Mouse (Mus musculus) layer of hippocampus, adult 2 months (tissue): ENCODE measurements around the gene Klc3. TPM values are rescaled to one million over a fixed set of nuclear protein-coding genes. Genes with fewer than 3 reads are reported as not detected.

Experiments
- DNase-seq, 2 experiments: peaks; one replicate each; pipeline ENCODE4 v3.0.0; 2022; ENCODE audit warnings: low spot score in 2 of 2
- H3K27ac ChIP-seq: fragments of 200-600 bp; 2 replicates; pipeline ENCODE4 v1.8.1; 2022
- H3K4me3 ChIP-seq: fragments of 200-600 bp; 2 replicates; pipeline ENCODE4 v1.8.1; 2022; ENCODE audit warnings: mild to moderate bottlenecking
- CTCF ChIP-seq: fragments of 200-600 bp; conservative IDR thresholded peaks from 2 replicates; pipeline ENCODE4 v1.8.1; 2022; ENCODE audit warnings: antibody characterized with exemption, mild to moderate bottlenecking, moderate library complexity
- total RNA-seq, 2 experiments: library from RNA; stranded (reverse); gene quantifications; 2 replicates each; pipeline ENCODE4 v1.2.3; 2021

Gene Klc3
- total RNA-seq, 2 experiments from 2014 or later: 3.2 to 3.5 TPM

DNA sequence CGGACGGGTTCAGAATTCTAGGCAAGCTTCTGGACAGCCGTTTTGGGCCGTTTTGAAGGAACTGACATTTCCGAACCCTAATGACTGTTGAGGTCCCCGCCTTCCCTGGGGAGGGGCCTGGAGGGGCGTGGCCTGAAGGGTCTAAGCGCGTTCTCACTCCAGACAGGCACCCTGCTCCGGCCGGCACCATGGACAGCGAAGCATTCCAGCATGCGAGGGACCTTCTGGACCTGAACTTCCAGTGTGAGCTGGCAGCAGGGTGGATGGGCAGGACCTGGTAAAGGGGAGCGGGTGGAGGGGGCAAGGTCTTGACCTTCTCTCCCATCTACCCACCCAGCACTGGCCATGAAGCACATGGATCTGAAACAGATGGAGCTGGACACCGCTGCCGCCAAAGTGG, 35.5 kb downstream of the Klc3 start:
- no peak for DNase-seq
- Histone ChIP-seq H3K27ac (no peak overlapping the region), H3K4me3 (no peak overlapping the region)
- TF ChIP-seq CTCF: no peak

DNA sequence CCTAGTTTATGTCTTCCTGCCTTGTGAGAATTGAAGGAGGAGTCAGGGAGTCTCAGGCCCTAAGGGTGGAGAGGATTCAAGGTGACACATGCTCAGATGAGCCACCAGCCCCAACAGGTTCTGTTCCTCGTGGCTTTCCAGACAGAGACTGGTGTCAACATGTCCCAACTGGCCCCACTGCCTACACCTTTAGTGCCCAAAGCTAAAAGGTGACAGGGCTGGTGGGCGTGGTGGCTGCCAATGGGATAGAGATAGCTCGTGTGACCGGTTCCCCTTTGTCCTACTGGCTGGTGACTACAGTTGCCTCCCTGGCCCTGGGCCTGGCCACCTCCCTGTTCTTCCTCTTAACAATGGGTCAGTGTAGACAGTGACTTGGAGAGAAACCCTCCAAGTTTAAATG, 38.5 kb downstream of the Klc3 start:
- TF ChIP-seq CTCF: no peak
- no peak overlapping the region for H3K4me3 ChIP-seq
- DNase-seq: no peak
- no peak overlapping the region for H3K27ac ChIP-seq

DNA sequence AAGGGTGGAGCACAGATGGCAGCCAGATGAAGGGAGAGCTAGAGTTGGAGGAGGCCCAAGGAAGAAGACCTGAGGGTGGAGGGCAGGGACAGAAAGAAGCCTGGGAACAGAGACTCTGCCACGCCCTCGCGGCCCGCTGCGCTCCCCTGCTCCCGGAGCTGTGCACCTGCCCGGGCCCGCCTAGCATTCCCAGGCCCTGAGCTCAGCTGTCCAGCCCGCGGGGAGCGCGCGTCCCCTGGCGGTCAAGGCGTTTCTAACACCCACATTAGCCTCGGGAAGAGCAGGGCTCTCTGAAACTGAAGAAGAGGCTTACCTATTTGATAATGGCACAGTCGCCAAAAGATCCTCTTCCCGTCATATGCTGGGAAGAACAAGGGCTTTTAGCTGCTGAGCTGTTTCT, 40.0 kb downstream of the Klc3 start:
- no peak overlapping the region for H3K27ac ChIP-seq
- peak; percentile 90 for TF ChIP-seq CTCF
- DNase-seq: peak in 1 of 2 experiments; percentile 48
- H3K4me3 ChIP-seq: no peak overlapping the region

DNA sequence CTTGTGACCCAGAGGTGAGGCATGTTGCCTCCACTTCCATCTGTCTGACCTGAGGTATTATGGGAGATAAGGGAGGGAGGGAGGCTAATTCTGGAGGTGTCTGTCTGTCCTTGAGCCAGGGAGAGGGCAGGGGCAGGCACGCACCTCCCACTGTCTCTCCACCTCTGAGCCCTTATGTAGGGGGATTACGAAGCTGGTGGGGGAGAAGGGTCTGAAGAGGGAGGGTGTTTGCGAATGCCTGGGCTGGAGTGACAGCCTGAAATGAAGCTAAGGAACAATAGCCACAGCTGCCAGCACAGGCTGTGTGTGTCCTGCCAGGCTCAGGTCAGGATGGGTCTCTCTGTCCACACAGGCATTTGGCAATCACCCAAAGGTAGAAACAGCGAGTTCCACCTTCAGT, 41.6 kb downstream of the Klc3 start:
- Histone ChIP-seq H3K27ac (no peak overlapping the region), H3K4me3 (no peak overlapping the region)
- DNase-seq: no peak
- no peak for TF ChIP-seq CTCF

DNA sequence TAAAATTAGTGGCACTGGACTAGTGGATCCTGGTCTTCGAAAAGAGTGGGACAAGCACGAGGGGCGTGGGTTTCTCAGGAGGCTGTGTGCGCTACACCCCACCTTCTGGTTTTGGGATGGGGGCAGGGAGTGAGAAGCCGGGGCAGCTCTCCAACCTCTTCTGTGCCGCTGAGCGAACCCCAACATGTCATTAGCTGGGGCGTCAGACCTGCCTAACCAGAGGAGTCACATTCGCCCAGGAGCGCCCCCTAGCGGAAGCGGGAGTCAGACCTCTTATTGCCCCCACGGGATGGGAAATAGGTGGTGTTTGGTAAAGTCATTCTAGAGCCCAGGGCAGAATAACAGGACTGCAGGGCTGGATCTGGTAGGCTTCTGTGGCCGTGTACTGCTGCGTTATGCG, 42.2 kb downstream of the Klc3 start:
- Histone ChIP-seq H3K27ac (peak overlapping the region; percentile 90; the same call in 1 of the 2 replicates), H3K4me3 (peak overlapping the region; percentile 59)
- TF ChIP-seq CTCF: peak; percentile 89
- peak; percentile 59 to 81 for DNase-seq

DNA sequence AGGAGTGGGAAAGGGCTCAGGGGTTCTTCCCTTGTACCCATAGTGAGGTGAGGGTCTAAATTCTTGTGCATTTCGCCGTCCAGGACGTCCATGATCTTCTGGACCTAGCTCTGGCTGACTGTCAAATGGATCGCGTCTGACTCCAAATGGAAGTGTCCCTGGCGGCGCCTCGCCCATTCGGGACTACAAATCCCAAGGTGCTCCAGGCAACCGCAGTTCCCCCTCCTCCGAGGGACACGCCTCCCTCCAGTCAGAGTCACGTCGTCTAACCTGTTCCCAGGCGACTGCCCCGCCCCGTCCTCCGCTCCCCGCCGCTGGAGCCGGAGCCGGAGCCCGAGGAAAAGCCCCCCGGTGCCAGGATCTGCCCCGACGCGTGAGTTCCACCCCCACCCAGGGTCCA, 43.0 kb downstream of the Klc3 start:
- TF ChIP-seq CTCF: peak; percentile 33
- Histone ChIP-seq H3K4me3 (peak overlapping the region; percentile 59), H3K27ac (peak overlapping the region; percentile 90)
- DNase-seq: peak; percentile 86 to 94

DNA sequence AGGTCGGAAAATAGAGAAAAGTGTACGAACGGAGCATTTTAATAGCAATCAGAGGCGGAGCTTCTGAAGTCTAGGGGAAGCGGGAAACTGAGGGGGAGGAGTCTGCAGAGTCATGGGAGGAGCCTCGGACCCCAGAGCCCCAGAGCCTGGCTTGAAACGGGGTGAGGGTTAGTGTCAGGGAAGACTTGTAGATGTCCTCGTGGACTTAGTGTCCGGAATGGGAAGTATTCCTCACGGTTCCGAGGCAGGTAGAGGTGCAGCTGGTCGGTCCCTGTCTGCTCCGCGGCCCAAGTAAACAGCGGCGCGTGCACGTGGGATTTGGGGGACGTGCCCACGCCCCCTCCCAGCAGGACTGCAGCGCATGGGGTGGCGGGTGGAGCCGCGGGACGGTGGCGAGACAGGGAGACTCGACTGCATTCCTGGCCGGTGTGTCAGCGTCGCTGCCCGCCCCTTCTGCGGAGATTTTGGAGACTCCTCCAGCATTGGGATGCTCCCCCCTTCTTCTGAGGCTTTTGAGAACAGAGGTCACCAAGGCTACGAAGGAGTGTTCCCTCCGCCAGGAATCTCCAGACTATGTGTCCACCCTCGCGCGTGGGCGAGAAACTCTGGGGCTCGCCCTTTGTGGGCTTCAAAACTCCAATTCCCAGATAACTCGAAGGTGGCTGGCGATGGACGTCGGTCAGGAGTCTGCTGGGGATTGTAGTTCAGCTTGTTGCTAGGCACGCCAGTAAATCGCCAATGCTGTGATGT, 43.8 kb downstream of the Klc3 start:
- DNase-seq: peak; percentile 64 to 81
- Histone ChIP-seq H3K27ac (peak overlapping the region; percentile 90), H3K4me3 (peak overlapping the region; percentile 59)
- TF ChIP-seq CTCF: no peak

DNA sequence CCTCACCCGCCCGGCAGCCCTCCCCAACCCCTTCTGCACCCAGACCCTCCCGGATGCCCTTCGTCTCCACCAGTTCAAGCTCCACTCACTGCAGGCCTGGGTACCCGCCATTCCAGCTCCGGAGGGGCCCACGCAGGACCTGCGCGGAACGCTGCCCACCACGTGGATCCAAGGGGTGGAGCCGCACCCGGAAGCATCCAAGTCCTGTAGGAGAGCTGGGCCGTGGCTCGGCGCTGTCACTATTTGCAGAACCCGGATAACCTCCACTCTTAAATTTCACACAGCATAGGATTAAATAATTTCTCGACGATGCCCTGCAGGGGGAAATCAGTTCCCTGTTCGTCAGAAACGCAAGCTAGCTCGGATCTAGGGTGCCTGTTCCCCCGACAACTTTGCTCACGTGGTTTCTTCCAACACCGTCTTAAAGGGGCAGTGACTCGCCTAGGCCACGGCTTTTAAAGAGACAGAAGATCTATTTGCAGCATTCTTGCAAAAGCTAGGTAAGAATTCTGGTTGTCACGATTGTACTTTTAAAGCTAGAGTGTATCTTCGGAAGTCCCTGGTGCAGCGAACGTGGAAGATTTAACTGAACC, 44.5 kb downstream of the Klc3 start, which contains the start of the genes Cd3eap and Ppp1r13l:
Cd3eap (minus strand) TSS at position 185 of the 593 bp plus-strand sequence.
Ppp1r13l (plus strand) TSS at position 451 of the 593 bp plus-strand sequence.
- TF ChIP-seq CTCF: no peak
- DNase-seq: peak; percentile 90 to 91
- peak within 1 kb of the TSS; percentile 90 for H3K27ac ChIP-seq
- peak within 1 kb of the TSS; percentile 59 for H3K4me3 ChIP-seq

DNA sequence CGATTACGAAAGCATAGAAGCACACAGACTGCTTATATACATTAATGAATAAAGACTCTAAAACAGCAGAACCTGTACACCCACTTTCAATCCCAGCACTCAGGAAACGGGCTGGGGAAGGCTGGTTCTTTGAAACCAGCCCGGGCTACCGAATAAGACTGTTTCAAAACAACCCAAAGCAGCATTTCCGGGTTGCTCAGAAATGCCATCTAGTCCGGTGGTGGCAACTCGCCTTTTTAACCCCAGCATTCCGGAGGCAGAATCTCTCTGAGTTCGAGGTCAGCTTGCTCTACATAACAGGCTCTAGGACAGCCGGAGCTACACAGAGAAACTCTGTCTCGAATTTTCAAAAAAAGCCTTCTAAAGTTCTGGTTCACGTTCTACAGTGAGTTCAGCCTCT, 45.3 kb downstream of the Klc3 start:
- H3K4me3 ChIP-seq: peak overlapping the region; percentile 59
- H3K27ac ChIP-seq: peak overlapping the region; percentile 90
- no peak for TF ChIP-seq CTCF
- no peak for DNase-seq

DNA sequence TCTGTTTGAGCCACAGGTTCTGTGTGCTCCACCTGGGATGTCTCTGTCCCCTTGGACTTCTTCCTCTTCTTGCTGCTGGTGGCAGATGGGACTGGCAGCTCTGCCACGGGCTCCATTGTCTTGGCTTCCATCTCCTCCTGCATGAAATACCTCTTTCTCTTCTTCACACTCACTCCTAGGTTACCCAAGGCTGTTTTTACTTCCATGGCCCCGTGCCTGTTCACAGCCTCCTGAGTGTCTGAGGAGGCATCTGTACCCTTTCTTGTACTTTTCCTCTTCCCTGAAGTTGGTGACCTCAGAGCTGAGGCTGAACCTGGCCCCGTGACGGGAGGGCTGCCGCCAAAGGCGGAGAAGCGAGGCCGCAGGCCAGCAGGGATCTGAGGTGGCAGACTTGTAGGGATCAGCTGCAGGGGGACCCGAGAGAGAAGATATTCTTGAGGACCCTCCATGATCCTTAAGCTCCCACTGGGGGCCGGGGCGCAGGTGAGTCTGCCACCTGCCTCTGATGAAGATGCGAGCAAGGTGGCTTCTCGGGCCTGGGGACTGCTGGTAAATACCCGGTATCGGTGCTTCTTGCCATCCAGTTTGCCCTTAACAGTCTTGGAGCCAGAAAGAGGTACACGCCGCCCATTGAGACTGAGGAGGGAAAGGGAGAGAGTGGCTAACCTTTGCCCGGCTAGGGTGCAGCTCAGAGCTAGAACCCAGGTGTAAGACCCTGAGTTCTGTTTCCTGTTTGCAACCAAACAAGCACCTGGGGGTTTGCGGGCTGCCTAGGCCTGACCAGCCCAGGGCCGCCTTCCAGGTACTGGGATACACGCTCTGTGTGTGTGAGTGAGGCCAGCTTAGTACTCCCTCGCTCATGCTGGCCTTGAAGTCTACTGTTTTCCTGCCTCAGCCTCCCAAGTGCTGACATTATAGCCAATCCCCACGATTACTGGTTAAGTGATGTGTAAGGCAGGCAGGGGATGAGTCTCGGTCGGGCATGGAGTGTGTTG, 46.2 kb downstream of the Klc3 start:
- DNase-seq: no peak
- no peak overlapping the region for H3K27ac ChIP-seq
- TF ChIP-seq CTCF: no peak
- no peak overlapping the region; the same call in 1 of the 2 replicates for H3K4me3 ChIP-seq

DNA sequence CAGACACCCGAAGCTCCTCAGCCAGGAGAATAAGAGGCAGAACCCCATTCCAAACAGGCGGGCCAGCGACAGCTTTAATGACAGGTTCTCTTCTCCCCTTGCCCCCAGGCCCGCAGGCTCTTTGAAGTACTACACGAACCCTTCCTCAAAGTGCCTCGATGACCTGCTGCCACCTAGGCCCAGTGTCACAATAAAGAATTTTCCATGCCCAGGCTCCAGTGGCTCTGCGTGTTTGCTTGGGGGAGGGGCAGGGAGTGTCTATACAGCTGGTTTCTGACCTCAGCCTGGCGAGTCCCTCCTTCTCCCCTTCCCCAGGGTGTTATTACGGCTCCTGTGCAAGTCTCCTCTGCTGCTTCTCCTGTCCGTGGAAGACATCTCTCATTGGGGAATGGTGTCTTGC, 47.6 kb downstream of the Klc3 start:
- TF ChIP-seq CTCF: no peak
- H3K4me3 ChIP-seq: no peak overlapping the region
- no peak for DNase-seq
- no peak overlapping the region for H3K27ac ChIP-seq

DNA sequence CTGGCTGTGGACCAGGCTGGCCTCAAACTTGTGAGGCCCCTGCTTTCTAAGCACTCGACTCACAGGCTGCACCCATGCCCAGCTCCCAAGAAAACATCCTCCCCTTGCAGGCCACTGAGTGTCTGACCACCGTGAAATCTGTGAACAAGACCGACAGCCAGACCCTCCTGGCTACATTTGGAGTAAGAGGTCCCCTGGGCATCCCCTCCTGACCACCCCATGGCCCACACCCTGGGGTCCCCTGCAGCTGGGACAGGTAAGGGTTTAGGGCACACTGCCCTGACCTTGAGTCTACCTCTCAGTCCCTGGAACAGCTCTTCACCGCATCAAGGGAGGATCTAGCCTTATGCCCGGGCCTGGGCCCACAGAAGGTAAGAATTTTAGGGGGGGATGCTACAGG, 48.9 kb downstream of the Klc3 start:
- Histone ChIP-seq H3K4me3 (no peak overlapping the region), H3K27ac (no peak overlapping the region)
- DNase-seq: no peak
- no peak for TF ChIP-seq CTCF

DNA sequence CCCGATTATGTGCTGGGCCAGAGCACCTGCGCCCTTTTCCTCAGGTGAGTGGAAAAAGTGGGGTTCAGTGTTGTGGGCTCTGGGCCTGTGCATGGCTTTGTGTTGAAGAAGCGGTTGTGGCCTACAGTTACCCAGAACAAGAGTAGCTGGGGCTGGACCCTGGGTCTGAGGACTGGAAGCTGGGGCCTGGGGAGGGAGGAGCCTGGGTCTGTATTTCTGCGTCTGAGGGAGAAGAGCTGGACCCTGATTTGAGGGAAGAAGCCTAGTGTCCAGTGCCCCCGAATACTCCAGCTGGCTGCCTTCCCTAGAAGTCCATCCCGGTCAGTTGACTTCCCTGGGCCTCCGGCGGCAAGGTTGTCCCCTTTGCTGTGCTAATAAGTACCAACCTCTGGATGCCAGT, 53.7 kb downstream of the Klc3 start:
- no peak overlapping the region for H3K27ac ChIP-seq

More for the DNA sequence above, 53.7 kb downstream of the Klc3 start:
- no peak overlapping the region for H3K4me3 ChIP-seq
- DNase-seq: no peak
- no peak for TF ChIP-seq CTCF
